Mouse (Mus musculus): ENCODE results near the gene Sorcs3. TPM values are rescaled to one million over a fixed set of nuclear protein-coding genes. Genes with fewer than 3 reads are reported as not detected.

Gene Sorcs3
- polyA plus RNA-seq, 1 experiment = 0.01 TPM

- Histone ChIP-seq H3K79me3 (ENCODE audit: low read depth) (no peaks in the 10 kb centered on the region), H3K27me3 (ENCODE audit: control insufficient read depth, insufficient read depth, insufficient read length) (no peaks in the 10 kb centered on the region), H3K36me3 (ENCODE audit: control insufficient read depth, insufficient read depth) (no peaks in the 10 kb centered on the region), H3K4me3 (ENCODE audit: insufficient read depth, poor library complexity, severe bottlenecking) (no peak overlapping the region), H3ac (ENCODE audit: control insufficient read depth, insufficient read length, low read depth) (no peak overlapping the region), H3K79me2 (ENCODE audit: control insufficient read depth, insufficient read depth) (no peaks in the 10 kb centered on the region)
- TF ChIP-seq MYOD1 (IDR thresholded peaks at IDR 0.05; ENCODE audit: control insufficient read depth, insufficient read length, low read depth) = no peak
- TF ChIP-seq MYOG (IDR thresholded peaks at IDR 0.05; ENCODE audit: control insufficient read depth, extremely low read depth, insufficient read length) = no peak
- no peak for TF ChIP-seq CTCF (IDR thresholded peaks at IDR 0.05; ENCODE audit: control insufficient read depth, insufficient read depth, insufficient read length)
- no peak for TF ChIP-seq FOSL1 (IDR thresholded peaks at IDR 0.05; ENCODE audit: insufficient read depth, low read length, poor library complexity, severe bottlenecking)
- no peak for TF ChIP-seq USF1 (IDR thresholded peaks at IDR 0.05; ENCODE audit: low read depth)
- TF ChIP-seq MAX (IDR thresholded peaks at IDR 0.05) = no peak
- no peak for TF ChIP-seq CEBPB (IDR thresholded peaks at IDR 0.05; ENCODE audit: low read depth)
These were observed 151.0 kb downstream of the Sorcs3 start for GRCm38 (mm10) chr19:48356806-48357205.

- no peaks in the 10 kb centered on the region for H3K79me3 ChIP-seq (ENCODE audit: low read depth)
- H3K79me2 ChIP-seq (ENCODE audit: control insufficient read depth, insufficient read depth) = no peaks in the 10 kb centered on the region
- no peak overlapping the region for H3ac ChIP-seq (ENCODE audit: control insufficient read depth, insufficient read length, low read depth)
- no peaks in the 10 kb centered on the region for H3K36me3 ChIP-seq (ENCODE audit: control insufficient read depth, insufficient read depth)
- TF ChIP-seq MYOG (IDR thresholded peaks at IDR 0.05; ENCODE audit: control insufficient read depth, extremely low read depth, insufficient read length) (no peak), FOSL1 (IDR thresholded peaks at IDR 0.05; ENCODE audit: insufficient read depth, low read length, poor library complexity, severe bottlenecking) (no peak), USF1 (IDR thresholded peaks at IDR 0.05; ENCODE audit: low read depth) (no peak), CTCF (IDR thresholded peaks at IDR 0.05; ENCODE audit: control insufficient read depth, insufficient read depth, insufficient read length) (no peak), MYOD1 (IDR thresholded peaks at IDR 0.05; ENCODE audit: control insufficient read depth, insufficient read length, low read depth) (no peak), MAX (IDR thresholded peaks at IDR 0.05) (no peak), CEBPB (IDR thresholded peaks at IDR 0.05; ENCODE audit: low read depth) (no peak)
- no peaks in the 10 kb centered on the region for H3K27me3 ChIP-seq (ENCODE audit: control insufficient read depth, insufficient read depth, insufficient read length)
- no peak overlapping the region for H3K4me3 ChIP-seq (ENCODE audit: insufficient read depth, poor library complexity, severe bottlenecking)
These were observed 156.3 kb downstream of the Sorcs3 start for GRCm38 (mm10) chr19:48362167-48362566.

GRCm38 (mm10) chr19:48368056-48368455 lies 162.2 kb downstream of the Sorcs3 start:
- H3K79me2 ChIP-seq (ENCODE audit: control insufficient read depth, insufficient read depth) = no peaks in the 10 kb centered on the region
- no peaks in the 10 kb centered on the region for H3K36me3 ChIP-seq (ENCODE audit: control insufficient read depth, insufficient read depth)
- H3K79me3 ChIP-seq (ENCODE audit: low read depth) = no peaks in the 10 kb centered on the region
- H3K27me3 ChIP-seq (ENCODE audit: control insufficient read depth, insufficient read depth, insufficient read length) = no peaks in the 10 kb centered on the region
- no peak overlapping the region for H3K4me3 ChIP-seq (ENCODE audit: insufficient read depth, poor library complexity, severe bottlenecking)
- TF ChIP-seq MAX (IDR thresholded peaks at IDR 0.05) (no peak), CTCF (IDR thresholded peaks at IDR 0.05; ENCODE audit: control insufficient read depth, insufficient read depth, insufficient read length) (no peak), MYOG (IDR thresholded peaks at IDR 0.05; ENCODE audit: control insufficient read depth, extremely low read depth, insufficient read length) (no peak), USF1 (IDR thresholded peaks at IDR 0.05; ENCODE audit: low read depth) (no peak), CEBPB (IDR thresholded peaks at IDR 0.05; ENCODE audit: low read depth) (no peak), FOSL1 (IDR thresholded peaks at IDR 0.05; ENCODE audit: insufficient read depth, low read length, poor library complexity, severe bottlenecking) (no peak), MYOD1 (IDR thresholded peaks at IDR 0.05; ENCODE audit: control insufficient read depth, insufficient read length, low read depth) (no peak)
- no peak overlapping the region for H3ac ChIP-seq (ENCODE audit: control insufficient read depth, insufficient read length, low read depth)

GRCm38 (mm10) chr19:48371787-48372186 lies 166.0 kb downstream of the Sorcs3 start:
- Histone ChIP-seq H3K79me2 (ENCODE audit: control insufficient read depth, insufficient read depth) (no peaks in the 10 kb centered on the region), H3K4me3 (ENCODE audit: insufficient read depth, poor library complexity, severe bottlenecking) (no peak overlapping the region), H3K79me3 (ENCODE audit: low read depth) (no peaks in the 10 kb centered on the region), H3ac (ENCODE audit: control insufficient read depth, insufficient read length, low read depth) (no peak overlapping the region), H3K36me3 (ENCODE audit: control insufficient read depth, insufficient read depth) (no peaks in the 10 kb centered on the region), H3K27me3 (ENCODE audit: control insufficient read depth, insufficient read depth, insufficient read length) (no peaks in the 10 kb centered on the region)
- TF ChIP-seq CEBPB (IDR thresholded peaks at IDR 0.05; ENCODE audit: low read depth) (no peak), CTCF (IDR thresholded peaks at IDR 0.05; ENCODE audit: control insufficient read depth, insufficient read depth, insufficient read length) (no peak), FOSL1 (IDR thresholded peaks at IDR 0.05; ENCODE audit: insufficient read depth, low read length, poor library complexity, severe bottlenecking) (no peak), MAX (IDR thresholded peaks at IDR 0.05) (no peak), MYOG (IDR thresholded peaks at IDR 0.05; ENCODE audit: control insufficient read depth, extremely low read depth, insufficient read length) (no peak), USF1 (IDR thresholded peaks at IDR 0.05; ENCODE audit: low read depth) (no peak)

- Histone ChIP-seq H3ac (ENCODE audit: control insufficient read depth, insufficient read length, low read depth) (no peak overlapping the region), H3K79me3 (ENCODE audit: low read depth) (no peaks in the 10 kb centered on the region), H3K36me3 (ENCODE audit: control insufficient read depth, insufficient read depth) (no peaks in the 10 kb centered on the region), H3K4me3 (ENCODE audit: insufficient read depth, poor library complexity, severe bottlenecking) (no peak overlapping the region), H3K27me3 (ENCODE audit: control insufficient read depth, insufficient read depth, insufficient read length) (no peaks in the 10 kb centered on the region), H3K79me2 (ENCODE audit: control insufficient read depth, insufficient read depth) (no peaks in the 10 kb centered on the region)
- TF ChIP-seq MYOD1 (IDR thresholded peaks at IDR 0.05; ENCODE audit: control insufficient read depth, insufficient read length, low read depth) (no peak), CTCF (IDR thresholded peaks at IDR 0.05; ENCODE audit: control insufficient read depth, insufficient read depth, insufficient read length) (no peak), FOSL1 (IDR thresholded peaks at IDR 0.05; ENCODE audit: insufficient read depth, low read length, poor library complexity, severe bottlenecking) (no peak), MAX (IDR thresholded peaks at IDR 0.05) (no peak), CEBPB (IDR thresholded peaks at IDR 0.05; ENCODE audit: low read depth) (no peak)
These were observed 172.2 kb downstream of the Sorcs3 start for GRCm38 (mm10) chr19:48378006-48378540.

- no peaks in the 10 kb centered on the region for H3K79me2 ChIP-seq (ENCODE audit: control insufficient read depth, insufficient read depth)
- no peaks in the 10 kb centered on the region for H3K36me3 ChIP-seq (ENCODE audit: control insufficient read depth, insufficient read depth)
- H3ac ChIP-seq (ENCODE audit: control insufficient read depth, insufficient read length, low read depth) = no peak overlapping the region
- no peak overlapping the region for H3K4me3 ChIP-seq (ENCODE audit: insufficient read depth, poor library complexity, severe bottlenecking)
- no peaks in the 10 kb centered on the region for H3K27me3 ChIP-seq (ENCODE audit: control insufficient read depth, insufficient read depth, insufficient read length)
- no peaks in the 10 kb centered on the region for H3K79me3 ChIP-seq (ENCODE audit: low read depth)
- TF ChIP-seq MAX (IDR thresholded peaks at IDR 0.05) (no peak), CEBPB (IDR thresholded peaks at IDR 0.05; ENCODE audit: low read depth) (no peak), MYOG (IDR thresholded peaks at IDR 0.05; ENCODE audit: control insufficient read depth, extremely low read depth, insufficient read length) (no peak)
These were observed 185.7 kb downstream of the Sorcs3 start for GRCm38 (mm10) chr19:48391551-48391950.
